Mouse (Mus musculus) intestine, postnatal 0 days (tissue): ENCODE results near the gene Pfkfb3. TPM values are rescaled to one million over a fixed set of nuclear protein-coding genes. Genes with fewer than 3 reads are reported as not detected.

Source experiments
- ATAC-seq: fragments of 200-750 bp; cut with Nextera tagmentation; 2 replicates; pipeline ENCODE4 v1.8.0; 2017; ENCODE audit warnings: mild to moderate bottlenecking, moderate TSS enrichment, moderate library complexity
- H3K27ac ChIP-seq: fragments of 300-500 bp; sonication (generic); 2 replicates; pipeline ENCODE4 v1.5.1; 2014; ENCODE audit warnings: mild to moderate bottlenecking, low read depth, low read length, moderate library complexity
- H3K27me3 ChIP-seq: fragments of 300-500 bp; sonication (generic); replicated peaks from 2 replicates; pipeline ENCODE4 v1.6.1; 2014; ENCODE audit warnings: low read length, mixed read lengths; ENCODE audit not compliant: control insufficient read depth, insufficient read depth
- H3K36me3 ChIP-seq: fragments of 300-500 bp; sonication (generic); 2 replicates; pipeline ENCODE4 v1.6.1; 2014; ENCODE audit warnings: mild to moderate bottlenecking, moderate library complexity; ENCODE audit not compliant: control insufficient read depth, insufficient read depth
- H3K4me1 ChIP-seq: fragments of 300-500 bp; sonication (generic); replicated peaks from 2 replicates; pipeline ENCODE4 v1.6.1; 2014; ENCODE audit warnings: antibody characterized with exemption, low read length, mixed read lengths; ENCODE audit not compliant: control insufficient read depth, insufficient read depth
- H3K4me2 ChIP-seq: fragments of 300-500 bp; sonication (generic); replicated peaks from 2 replicates; pipeline ENCODE4 v1.6.1; 2014; ENCODE audit warnings: low read depth, mild to moderate bottlenecking, moderate library complexity
- H3K4me3 ChIP-seq: fragments of 300-500 bp; sonication (generic); 2 replicates; pipeline ENCODE4 v1.5.1; 2014; ENCODE audit warnings: low read depth, low read length
- H3K9ac ChIP-seq: fragments of 300-500 bp; sonication (generic); 2 replicates; pipeline ENCODE4 v1.6.1; 2014; ENCODE audit warnings: mild to moderate bottlenecking, low read depth, low read length
- H3K9me3 ChIP-seq: fragments of 300-500 bp; sonication (generic); 2 replicates; pipeline ENCODE4 v1.6.1; 2016; ENCODE audit warnings: mixed run types; ENCODE audit not compliant: control insufficient read depth
- CTCF ChIP-seq: sonication (generic); IDR thresholded peaks from 2 replicates; pipeline ENCODE4 v1.5.1; 2016; ENCODE audit warnings: low read depth, mild to moderate bottlenecking, control low read depth, antibody characterized with exemption, moderate library complexity
- WGBS: fragments of 180-500 bp; shearing (Covaris S2); extraction: QIAGEN DNeasy Blood & Tissue Kit; methylation state at CpG from one replicate; pipeline ENCODE4 v1.1.7; 2014; 5-methylcytosine and 5-hydroxymethylcytosine counted together
- polyA plus RNA-seq: library from polyadenylated mRNA; unstranded; fragments of >200 nt; fragmentation: Nextera tagmentation; extraction: Ambion mirVana; gene quantifications from 2 replicates; pipeline ENCODE4 v1.2.1, GENCODE M21; 2015

Gene Pfkfb3
- polyA plus RNA-seq, 1 experiment from 2014 or later = 13.4 TPM

GRCm38 (mm10) chr2:11557244-11557643, 3.4 kb upstream of the Pfkfb3 start:
- no peak overlapping the region for H3K9ac ChIP-seq
- 42% methylated on average over 3 of the region's 3 CpGs for WGBS
- ATAC-seq = no peak

GRCm38 (mm10) chr2:11555316-11555715, 1.4 kb upstream of the Pfkfb3 start:
- H3K9me3 ChIP-seq = no peaks in the 10 kb centered on the region
- no peak overlapping the region for H3K9ac ChIP-seq
- no peak for ATAC-seq
- no peak for TF ChIP-seq CTCF
- H3K4me1 ChIP-seq = no peaks in the 10 kb centered on the region; the same call in 1 of the 2 replicates
- H3K36me3 ChIP-seq = no peaks in the 10 kb centered on the region
- WGBS = 59% methylated on average over 6 of the region's 6 CpGs
- no peak overlapping the region for H3K27ac ChIP-seq
- H3K4me3 ChIP-seq = no peak overlapping the region
- 0 out of 2 replicates have a peak, but pooled peaks cover 2% of the 10 kb centered on the region for H3K27me3 ChIP-seq
- no peak overlapping the region for H3K4me2 ChIP-seq

More at GRCm38 (mm10) chr2:11557244-11557643, 3.4 kb upstream of the Pfkfb3 start:
- H3K36me3 ChIP-seq = no peaks in the 10 kb centered on the region
- no peak for TF ChIP-seq CTCF
- H3K4me3 ChIP-seq = no peak overlapping the region
- no peaks in the 10 kb centered on the region for H3K9me3 ChIP-seq
- no peak overlapping the region for H3K4me2 ChIP-seq
- H3K4me1 ChIP-seq = no peaks in the 10 kb centered on the region; the same call in 1 of the 2 replicates
- H3K27me3 ChIP-seq = 0 out of 2 replicates have a peak, but pooled peaks cover 2% of the 10 kb centered on the region
- H3K27ac ChIP-seq = no peak overlapping the region

DNA sequence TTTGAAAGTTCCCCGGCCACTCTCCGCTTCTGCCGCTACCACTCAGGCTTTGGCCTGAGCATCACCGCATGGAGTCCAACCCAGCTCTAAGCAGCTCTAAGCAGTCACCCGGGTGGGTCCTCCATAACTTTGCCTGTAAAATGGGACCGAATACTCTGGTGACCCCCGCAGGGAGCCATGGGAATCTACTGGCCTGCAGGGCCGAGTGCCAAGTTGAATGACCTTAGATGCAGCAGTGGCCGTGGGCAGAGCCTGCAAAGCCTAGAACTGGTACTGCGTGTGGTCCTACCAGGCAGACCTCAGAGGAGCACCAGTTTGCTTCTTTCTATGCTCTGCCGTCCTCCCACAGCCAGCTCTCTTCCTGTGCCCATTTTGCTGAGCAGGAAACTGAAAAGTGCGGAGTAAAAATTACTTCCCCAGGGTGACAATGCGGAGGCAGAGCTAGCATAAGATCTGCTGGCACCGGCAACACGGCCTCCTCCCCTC, 868 bp downstream of the Pfkfb3 start:
- H3K4me3 ChIP-seq = peak overlapping the region; percentile 59
- no peaks in the 10 kb centered on the region for H3K36me3 ChIP-seq
- H3K9ac ChIP-seq = peak overlapping the region; percentile 55; the same call in 1 of the 2 replicates
- no peaks in the 10 kb centered on the region for H3K9me3 ChIP-seq
- H3K27me3 ChIP-seq = 0 out of 2 replicates have a peak, but pooled peaks cover 2% of the 10 kb centered on the region
- no peaks in the 10 kb centered on the region; the same call in 1 of the 2 replicates for H3K4me1 ChIP-seq
- no peak for ATAC-seq
- TF ChIP-seq CTCF = no peak
- peak overlapping the region; percentile 94 for H3K4me2 ChIP-seq
- H3K27ac ChIP-seq = no peak overlapping the region
- WGBS = 13% methylated on average over 15 of the region's 15 CpGs

DNA sequence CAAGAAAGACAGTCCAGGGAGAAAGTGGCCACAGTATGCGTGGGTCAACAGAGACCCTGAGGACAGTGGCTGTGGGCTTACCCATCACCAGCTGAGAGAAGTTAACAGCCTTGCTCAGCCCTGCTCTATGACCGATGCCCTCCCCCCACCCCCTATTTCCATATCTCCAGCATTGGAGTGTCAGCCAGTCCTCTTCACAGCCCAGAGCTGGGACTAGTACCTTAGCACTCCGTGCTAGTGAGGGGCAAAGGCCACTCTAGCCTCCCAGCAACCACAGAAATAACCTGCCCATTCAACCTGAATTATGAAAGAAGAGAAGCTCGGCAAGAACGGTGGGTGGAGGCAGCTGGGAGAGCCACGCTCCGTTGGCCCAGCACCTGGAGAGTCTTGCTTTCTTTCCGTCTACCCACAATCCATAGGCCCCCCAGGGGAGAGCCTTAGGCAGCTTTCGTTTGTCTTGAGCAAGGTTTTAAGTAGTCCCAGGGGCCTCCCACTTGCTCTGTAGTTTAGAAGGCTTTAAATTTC, 1.5 kb downstream of the Pfkfb3 start:
- H3K4me3 ChIP-seq = peak overlapping the region; percentile 59
- H3K27me3 ChIP-seq = 0 out of 2 replicates have a peak, but pooled peaks cover 2% of the 10 kb centered on the region
- peak overlapping the region; percentile 94 for H3K4me2 ChIP-seq
- TF ChIP-seq CTCF = no peak
- no peak overlapping the region for H3K9ac ChIP-seq
- no peaks in the 10 kb centered on the region for H3K9me3 ChIP-seq
- WGBS = 15% methylated on average over 9 of the region's 9 CpGs
- ATAC-seq = no peak
- no peaks in the 10 kb centered on the region for H3K36me3 ChIP-seq
- H3K4me1 ChIP-seq = no peaks in the 10 kb centered on the region; the same call in 1 of the 2 replicates
- H3K27ac ChIP-seq = no peak overlapping the region

DNA sequence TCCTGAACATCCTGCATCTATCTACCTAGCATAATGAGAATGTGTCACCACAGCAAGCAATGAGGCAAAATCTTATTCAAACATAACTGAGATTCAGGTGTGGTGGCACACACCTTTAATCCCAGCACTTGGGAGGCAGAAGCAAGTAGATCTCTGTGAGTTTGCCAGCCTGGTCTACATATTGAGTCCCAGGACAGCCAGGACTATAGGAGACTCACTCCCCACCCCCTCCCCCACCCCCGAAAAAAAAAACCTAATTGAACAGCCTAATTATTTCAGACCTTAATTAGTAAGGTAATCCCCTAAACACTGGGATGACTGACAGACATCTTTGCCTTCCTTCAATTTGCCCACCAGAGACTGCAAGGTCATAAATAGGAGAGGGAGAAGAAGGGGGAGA, 2.2 kb downstream of the Pfkfb3 start:
- ATAC-seq = no peak
- no peak for TF ChIP-seq CTCF
- Histone ChIP-seq H3K9ac (no peak overlapping the region), H3K4me3 (no peak overlapping the region), H3K36me3 (no peaks in the 10 kb centered on the region), H3K27me3 (0 out of 2 replicates have a peak, but pooled peaks cover 2% of the 10 kb centered on the region), H3K4me1 (no peaks in the 10 kb centered on the region; the same call in 1 of the 2 replicates), H3K4me2 (no peak overlapping the region), H3K9me3 (no peaks in the 10 kb centered on the region), H3K27ac (no peak overlapping the region)
- WGBS = 45% methylated on average over 1 of the region's 1 CpGs

DNA sequence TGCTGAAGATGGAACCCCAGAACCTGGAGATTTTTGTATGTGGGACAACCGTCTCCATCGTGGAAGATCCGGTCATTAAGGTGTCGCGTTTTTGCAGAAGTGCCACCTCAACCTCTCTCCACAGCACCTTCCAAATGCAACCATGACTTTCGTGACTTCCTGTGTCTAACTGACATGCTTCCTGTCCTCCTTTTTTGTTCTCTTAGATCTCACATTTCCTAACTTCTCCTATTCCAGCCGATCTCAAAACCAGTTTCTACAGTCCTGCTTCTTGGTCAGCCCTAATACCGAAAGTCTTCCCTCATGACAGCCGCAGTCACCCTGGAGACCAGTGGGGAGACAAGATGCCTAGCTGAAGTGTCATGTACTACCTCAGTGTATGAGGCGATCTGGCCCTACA, 5.4 kb downstream of the Pfkfb3 start:
- Histone ChIP-seq H3K4me3 (no peak overlapping the region), H3K4me1 (no peaks in the 10 kb centered on the region; the same call in 1 of the 2 replicates), H3K27ac (no peak overlapping the region), H3K36me3 (no peaks in the 10 kb centered on the region), H3K4me2 (no peak overlapping the region), H3K27me3 (no peaks in the 10 kb centered on the region), H3K9ac (no peak overlapping the region), H3K9me3 (no peaks in the 10 kb centered on the region)
- TF ChIP-seq CTCF = no peak
- 82% methylated on average over 10 of the region's 10 CpGs for WGBS
- ATAC-seq = no peak
